Mouse (Mus musculus) MEL (cell line): ENCODE measurements at regions not wholly inside any gene's neighbourhood (a gene's known extent, or its start where the extent isn't known, plus 50 kb on each side); places are given as distances from the start of the nearest gene placed in this dataset.

Source experiments
- E2F4 ChIP-seq: IDR thresholded peaks from 2 replicates; pipeline ENCODE4 v1.6.1; 2011; ENCODE audit warnings: low read depth, low read length, improper control_type of control experiment, borderline replicate concordance
- TBP ChIP-seq: IDR thresholded peaks from 2 replicates; pipeline ENCODE4 v1.8.0; 2011; ENCODE audit warnings: low read depth, low read length, improper control_type of control experiment

GRCm38 (mm10) chr19:37815627-37816026 lies 118.0 kb downstream of the Cyp26a1 start:
- TF ChIP-seq TBP, result no peak
- TF ChIP-seq E2F4, result no peak
